12 mouse cellular contexts compared by ENCODE assay signal in the genomic region with DNA sequence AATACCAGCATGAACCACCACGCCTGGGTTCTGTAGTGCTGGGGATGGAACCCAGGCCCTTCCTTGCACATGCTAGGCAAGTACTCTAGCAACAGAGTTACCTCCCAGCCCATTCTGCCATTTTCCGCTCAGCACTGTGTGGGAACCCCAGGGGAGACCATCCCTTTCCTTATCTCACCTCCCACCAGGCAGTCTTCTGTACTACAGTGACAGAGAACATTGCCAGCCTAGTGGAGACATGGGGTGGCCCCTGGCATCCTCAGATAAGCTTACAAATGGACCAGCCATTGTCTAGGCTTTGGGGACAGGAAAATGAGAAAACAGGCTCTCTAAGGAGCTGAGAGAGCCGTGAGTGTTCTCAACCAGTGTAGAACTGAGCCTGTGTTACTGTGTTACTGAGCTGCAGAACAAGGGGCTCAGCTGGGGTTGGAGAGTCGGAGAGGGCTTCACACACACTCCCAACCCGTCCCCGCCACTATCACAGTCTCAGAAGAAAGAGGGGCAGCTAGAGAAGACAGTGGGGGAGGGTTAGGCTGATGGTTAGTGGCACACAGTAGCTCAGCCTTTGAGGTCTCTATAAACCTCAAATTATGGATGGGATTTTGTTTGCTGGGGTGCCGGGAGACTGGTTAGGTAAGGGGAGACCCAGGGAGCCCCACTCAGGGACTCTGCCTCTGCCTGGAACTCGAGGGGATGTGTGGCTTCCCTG.
DNase-seq lines count a peak whose midpoint lies in the region; ATAC-seq and TF ChIP-seq lines count a peak whose summit lies in the region.
"Had no signal": no experiment of that assay in that cellular context is flagged by ENCODE, and none has a peak within 500 bp of the region (broad histone marks: within the 10 kb centered on the region; RNA-seq: fewer than 3 reads in every experiment).

No protein-coding gene starts in this region.

- no peaks in the 10 kb centered on the region for H3K36me3 ChIP-seq in forebrain, postnatal 0 days (ENCODE audit: insufficient read depth)
- H3K36me3 ChIP-seq in forebrain, embryonic 16.5 days (ENCODE audit: control insufficient read depth, insufficient read depth) = no peaks in the 10 kb centered on the region
- no peaks in the 10 kb centered on the region for H3K36me3 ChIP-seq in midbrain, embryonic 10.5 days
- no peaks in the 10 kb centered on the region for H3K36me3 ChIP-seq in midbrain, embryonic 16.5 days (ENCODE audit: control insufficient read depth, insufficient read depth, low read length)
- no peaks in the 10 kb centered on the region for H3K36me3 ChIP-seq in liver, embryonic 15.5 days (replicated peaks)
- no peaks in the 10 kb centered on the region for H3K36me3 ChIP-seq in kidney, embryonic 16.5 days (ENCODE audit: insufficient read depth, low read length)
- H3K36me3 ChIP-seq: intestine, embryonic 15.5 days; lung, embryonic 15.5 days had no signal

- no peak for DNase-seq in forebrain, postnatal 0 days
- no peak for DNase-seq in midbrain, embryonic 10.5 days (ENCODE audit: low spot score)
- DNase-seq in c-Kit-positive CD71-positive TER-119-positive erythroid progenitor cells, embryonic 14.5 days (ENCODE audit: low spot score) = peak; percentile 79
- no peak for DNase-seq in left cerebral cortex, postnatal 25 days (ENCODE audit: low spot score in 2 of 2)
- DNase-seq: kidney, postnatal 36 days; right cerebral cortex, postnatal 14 days had no signal

- H3K27ac ChIP-seq in forebrain, postnatal 0 days (ENCODE audit: low read depth, low read length) = 0 out of 2 replicates have a peak overlapping the region, but pooled peaks have one; percentile 4
- no peak overlapping the region for H3K27ac ChIP-seq in forebrain, embryonic 16.5 days (ENCODE audit: low read length)
- peak overlapping the region; percentile 53; the same call in 1 of the 2 replicates for H3K27ac ChIP-seq in midbrain, embryonic 10.5 days (replicated peaks)
- H3K27ac ChIP-seq in midbrain, embryonic 16.5 days (ENCODE audit: low read length) = no peak overlapping the region
- H3K27ac ChIP-seq in liver, embryonic 15.5 days (replicated peaks) = peak overlapping the region; percentile 76
- no peak overlapping the region for H3K27ac ChIP-seq in kidney, embryonic 16.5 days (ENCODE audit: low read length)
- H3K27ac ChIP-seq: intestine, embryonic 15.5 days; lung, embryonic 15.5 days had no signal

- no peak overlapping the region for H3K4me3 ChIP-seq in forebrain, postnatal 0 days (ENCODE audit: low read depth, low read length)
- no peak overlapping the region for H3K4me3 ChIP-seq in forebrain, embryonic 16.5 days (replicated peaks; ENCODE audit: low read length)
- no peak overlapping the region for H3K4me3 ChIP-seq in midbrain, embryonic 10.5 days
- no peak overlapping the region for H3K4me3 ChIP-seq in midbrain, embryonic 16.5 days (ENCODE audit: low read depth, low read length)
- peak overlapping the region; percentile 6; the same call in 1 of the 2 replicates for H3K4me3 ChIP-seq in liver, embryonic 15.5 days (replicated peaks)
- H3K4me3 ChIP-seq in kidney, embryonic 16.5 days (ENCODE audit: low read length) = no peak overlapping the region
- H3K4me3 ChIP-seq: intestine, embryonic 15.5 days; lung, embryonic 15.5 days had no signal

- H3K9me3 ChIP-seq in forebrain, postnatal 0 days (ENCODE audit: low read length) = no peaks in the 10 kb centered on the region
- H3K9me3 ChIP-seq in forebrain, embryonic 16.5 days (ENCODE audit: control insufficient read depth, low read length) = no peaks in the 10 kb centered on the region
- H3K9me3 ChIP-seq in midbrain, embryonic 10.5 days (replicated peaks) = no peaks in the 10 kb centered on the region
- H3K9me3 ChIP-seq in midbrain, embryonic 16.5 days (replicated peaks; ENCODE audit: control insufficient read depth, low read length, poor library complexity, severe bottlenecking) = no peaks in the 10 kb centered on the region
- H3K9me3 ChIP-seq in liver, embryonic 15.5 days (replicated peaks) = no peaks in the 10 kb centered on the region
- no peaks in the 10 kb centered on the region for H3K9me3 ChIP-seq in kidney, embryonic 16.5 days (ENCODE audit: low read length)
- H3K9me3 ChIP-seq: intestine, embryonic 15.5 days; lung, embryonic 15.5 days had no signal

- H3K9ac ChIP-seq in forebrain, postnatal 0 days = no peak overlapping the region
- H3K9ac ChIP-seq in forebrain, embryonic 16.5 days (replicated peaks; ENCODE audit: low read depth, low read length) = no peak overlapping the region
- no peak overlapping the region for H3K9ac ChIP-seq in midbrain, embryonic 16.5 days (ENCODE audit: low read depth, low read length)
- peak overlapping the region; percentile 19; the same call in 1 of the 2 replicates for H3K9ac ChIP-seq in liver, embryonic 15.5 days
- no peak overlapping the region for H3K9ac ChIP-seq in kidney, embryonic 16.5 days (replicated peaks; ENCODE audit: low read length)
- H3K9ac ChIP-seq: intestine, embryonic 15.5 days; lung, embryonic 15.5 days had no signal

- no peak overlapping the region for H3K4me2 ChIP-seq in forebrain, postnatal 0 days (ENCODE audit: low read depth)
- H3K4me2 ChIP-seq in forebrain, embryonic 16.5 days (ENCODE audit: low read length) = no peak overlapping the region
- H3K4me2 ChIP-seq in midbrain, embryonic 16.5 days (ENCODE audit: low read length) = no peak overlapping the region
- H3K4me2 ChIP-seq in liver, embryonic 15.5 days = peak overlapping the region; percentile 50
- no peak overlapping the region for H3K4me2 ChIP-seq in kidney, embryonic 16.5 days (replicated peaks; ENCODE audit: low read depth, low read length)
- H3K4me2 ChIP-seq: intestine, embryonic 15.5 days; lung, embryonic 15.5 days had no signal

- TF ChIP-seq CTCF in forebrain, postnatal 0 days (IDR thresholded peaks at IDR 0.05; ENCODE audit: low read depth) = no peak

- ATAC-seq in forebrain, postnatal 0 days = no peak
- ATAC-seq in forebrain, embryonic 16.5 days = no peak
- no peak for ATAC-seq in midbrain, embryonic 16.5 days
- peak; percentile 98 for ATAC-seq in liver, embryonic 15.5 days (ENCODE audit: insufficient read depth)
- no peak for ATAC-seq in kidney, embryonic 16.5 days (ENCODE audit: low FRiP score, low TSS enrichment)
- ATAC-seq: intestine, embryonic 15.5 days had no signal

- no peaks in the 10 kb centered on the region for H3K27me3 ChIP-seq in forebrain, postnatal 0 days (ENCODE audit: insufficient read depth, low read length)
- no peaks in the 10 kb centered on the region for H3K27me3 ChIP-seq in forebrain, embryonic 16.5 days (replicated peaks; ENCODE audit: control insufficient read depth, insufficient read depth, low read length)
- 0 out of 2 replicates have a peak, but pooled peaks cover 12% of the 10 kb centered on the region for H3K27me3 ChIP-seq in midbrain, embryonic 10.5 days (ENCODE audit: low read depth, poor library complexity, severe bottlenecking)
- H3K27me3 ChIP-seq in midbrain, embryonic 16.5 days (ENCODE audit: control insufficient read depth, insufficient read depth, low read depth, low read length) = no peaks in the 10 kb centered on the region
- H3K27me3 ChIP-seq in liver, embryonic 15.5 days = peaks cover 23% of the 10 kb centered on the region; the same call in 1 of the 2 replicates
- H3K27me3 ChIP-seq in kidney, embryonic 16.5 days (ENCODE audit: insufficient read depth, low read length) = no peaks in the 10 kb centered on the region; the same call in 1 of the 2 replicates
- H3K27me3 ChIP-seq: intestine, embryonic 15.5 days had no signal

- intact Hi-C loops in left cerebral cortex, postnatal 25 days (cut with DNase I) = no loop called here

- H3K4me1 ChIP-seq in forebrain, postnatal 0 days (ENCODE audit: insufficient read depth) = peaks cover 26% of the 10 kb centered on the region
- H3K4me1 ChIP-seq in forebrain, embryonic 16.5 days (replicated peaks; ENCODE audit: control insufficient read depth, insufficient read depth, low read length) = peaks cover 34% of the 10 kb centered on the region
- peaks cover 65% of the 10 kb centered on the region for H3K4me1 ChIP-seq in midbrain, embryonic 10.5 days
- H3K4me1 ChIP-seq in midbrain, embryonic 16.5 days (ENCODE audit: control insufficient read depth, insufficient read depth, low read length) = peaks cover 33% of the 10 kb centered on the region
- H3K4me1 ChIP-seq in liver, embryonic 15.5 days (replicated peaks) = peaks cover 45% of the 10 kb centered on the region
- H3K4me1 ChIP-seq in kidney, embryonic 16.5 days (ENCODE audit: insufficient read depth, low read length) = peaks cover 14% of the 10 kb centered on the region
- H3K4me1 ChIP-seq: intestine, embryonic 15.5 days had no signal

- 63% methylated on average over 8 of the region's 8 CpGs for WGBS in forebrain, postnatal 0 days
- WGBS in forebrain, embryonic 16.5 days = 60% methylated on average over 8 of the region's 8 CpGs
- WGBS in midbrain, embryonic 10.5 days = 68% methylated on average over 8 of the region's 8 CpGs
- 68% methylated on average over 8 of the region's 8 CpGs for WGBS in midbrain, embryonic 16.5 days
- 24% methylated on average over 8 of the region's 8 CpGs for WGBS in liver, embryonic 15.5 days (ENCODE audit: insufficient replicate concordance)
- 73% methylated on average over 8 of the region's 8 CpGs for WGBS in kidney, embryonic 16.5 days

Comparison
In these comparisons a context has a peak if more than half of its experiments do, and no peak if none do; other contexts are left out.
1. H3K27ac ChIP-seq: peak in forebrain, postnatal 0 days (single experiment), midbrain, embryonic 10.5 days (single experiment) and liver, embryonic 15.5 days (single experiment); none in forebrain, embryonic 16.5 days (single experiment), midbrain, embryonic 16.5 days (single experiment) and kidney, embryonic 16.5 days (single experiment).